Mouse (Mus musculus): ENCODE data around the gene Wscd1. TPM values are rescaled to one million over a fixed set of nuclear protein-coding genes. Genes with fewer than 3 reads are reported as not detected.
A peak's percentile ranks its signal among the peaks of the same experiment; 100 is the strongest.
"Not testable (repeated sequence)": the region's sequence is repeated elsewhere in the genome, so short reads cannot be mapped to it uniquely, and the experiment has no call there.

Wscd1 gene
- total and polyA plus RNA-seq, 3 experiments = 4.5 to 7.3 (median 6.5) TPM

DNA sequence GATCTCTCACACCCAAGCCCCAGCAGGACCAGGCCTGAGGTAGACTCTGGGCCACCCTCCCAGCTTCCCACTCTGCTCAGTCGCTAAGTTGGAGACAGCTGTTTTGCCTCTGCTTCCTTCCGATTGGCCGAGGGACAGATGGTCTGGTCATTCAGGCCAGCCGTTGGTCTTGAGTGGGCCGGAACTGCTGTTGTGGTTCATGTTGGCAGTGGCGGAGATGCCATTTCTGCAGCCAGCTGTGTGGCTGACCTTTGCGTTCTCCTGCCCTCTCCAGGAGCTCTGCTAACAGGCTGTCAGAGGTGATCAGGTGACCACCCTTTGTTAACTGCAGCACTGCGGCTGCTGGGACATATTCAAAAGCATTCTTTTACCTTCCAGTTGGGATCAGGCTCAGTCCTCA is 20.0 kb downstream of the Wscd1 start:
- DNase-seq = no peak

DNA sequence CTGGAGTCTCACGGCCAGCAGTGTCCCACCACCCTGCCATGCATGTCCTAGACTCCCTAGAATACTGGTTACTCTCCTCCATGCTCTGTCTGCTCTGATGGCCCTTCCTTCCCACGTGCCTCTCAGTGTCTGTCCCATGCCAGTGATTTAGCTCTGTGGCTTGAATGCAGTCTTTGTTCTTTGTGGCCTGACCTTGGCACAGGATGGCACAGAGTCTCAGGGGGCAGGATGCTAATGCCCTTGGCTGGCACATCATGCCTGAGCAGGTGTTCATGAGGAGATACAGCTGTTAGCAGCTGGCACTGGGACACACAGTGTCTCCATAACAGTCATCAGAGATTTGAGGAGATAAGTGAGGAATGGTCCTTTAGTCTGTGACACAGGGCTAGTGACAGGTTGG is 20.8 kb downstream of the Wscd1 start:
- DNase-seq = no peak

DNA sequence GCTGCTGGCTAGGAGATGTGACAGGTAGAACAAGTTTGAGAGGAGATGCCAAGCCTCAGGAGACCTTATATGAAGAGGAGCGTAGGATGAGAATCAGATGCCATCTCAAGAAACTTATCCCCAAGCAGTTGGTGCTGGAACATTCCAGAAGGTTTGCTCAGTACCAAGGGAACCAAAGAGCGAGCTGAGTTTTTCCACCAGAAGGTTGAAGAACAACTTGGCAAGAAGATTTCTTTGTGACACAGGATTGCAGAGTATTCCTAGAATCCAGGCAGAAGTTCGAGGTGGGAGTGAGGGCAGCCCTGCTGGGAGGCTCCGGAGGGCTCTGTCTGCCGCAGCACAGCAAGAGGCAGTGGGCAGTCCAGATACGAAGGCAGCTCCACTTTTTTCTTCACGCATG is 21.4 kb downstream of the Wscd1 start:
- no peak for DNase-seq

DNA sequence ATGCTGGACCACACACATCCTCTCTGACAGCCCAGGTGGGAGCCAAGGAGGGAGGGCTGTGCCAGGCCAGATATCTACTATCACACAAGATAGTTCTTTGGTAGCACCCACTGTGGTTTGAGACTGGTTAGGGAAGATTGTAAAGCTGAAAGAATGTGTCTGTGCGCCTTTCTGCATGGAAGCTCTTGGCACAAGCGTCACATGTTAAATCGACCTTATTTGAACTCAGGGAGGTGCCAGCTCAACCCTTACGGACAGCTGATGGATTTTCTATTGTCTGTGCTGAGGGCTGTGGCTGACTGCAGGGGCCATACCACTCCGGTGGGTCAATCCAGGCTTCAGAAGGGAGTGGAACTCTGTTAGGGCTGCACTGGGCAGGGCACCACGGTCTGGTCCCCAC is 22.3 kb downstream of the Wscd1 start:
- DNase-seq = no peak

DNA sequence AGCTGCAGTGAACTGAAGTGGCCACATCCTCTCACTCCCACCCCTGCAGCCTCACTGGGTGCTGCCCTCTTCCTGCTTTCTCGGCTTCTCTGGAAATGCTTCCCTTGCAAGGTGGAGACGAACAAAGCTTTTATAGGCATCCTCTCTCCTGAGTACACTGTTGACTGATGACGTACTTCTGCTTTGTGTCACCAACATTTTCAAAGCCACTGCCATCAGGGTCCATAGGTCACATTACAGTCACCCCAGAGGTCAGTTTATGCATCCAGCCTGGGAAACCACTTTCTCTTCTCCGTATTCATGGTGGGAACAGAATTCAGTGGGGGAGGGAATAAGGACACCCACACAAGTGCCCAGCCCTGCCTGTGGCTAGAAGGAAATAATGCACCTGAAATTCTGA is 23.1 kb downstream of the Wscd1 start:
- no peak for DNase-seq

DNA sequence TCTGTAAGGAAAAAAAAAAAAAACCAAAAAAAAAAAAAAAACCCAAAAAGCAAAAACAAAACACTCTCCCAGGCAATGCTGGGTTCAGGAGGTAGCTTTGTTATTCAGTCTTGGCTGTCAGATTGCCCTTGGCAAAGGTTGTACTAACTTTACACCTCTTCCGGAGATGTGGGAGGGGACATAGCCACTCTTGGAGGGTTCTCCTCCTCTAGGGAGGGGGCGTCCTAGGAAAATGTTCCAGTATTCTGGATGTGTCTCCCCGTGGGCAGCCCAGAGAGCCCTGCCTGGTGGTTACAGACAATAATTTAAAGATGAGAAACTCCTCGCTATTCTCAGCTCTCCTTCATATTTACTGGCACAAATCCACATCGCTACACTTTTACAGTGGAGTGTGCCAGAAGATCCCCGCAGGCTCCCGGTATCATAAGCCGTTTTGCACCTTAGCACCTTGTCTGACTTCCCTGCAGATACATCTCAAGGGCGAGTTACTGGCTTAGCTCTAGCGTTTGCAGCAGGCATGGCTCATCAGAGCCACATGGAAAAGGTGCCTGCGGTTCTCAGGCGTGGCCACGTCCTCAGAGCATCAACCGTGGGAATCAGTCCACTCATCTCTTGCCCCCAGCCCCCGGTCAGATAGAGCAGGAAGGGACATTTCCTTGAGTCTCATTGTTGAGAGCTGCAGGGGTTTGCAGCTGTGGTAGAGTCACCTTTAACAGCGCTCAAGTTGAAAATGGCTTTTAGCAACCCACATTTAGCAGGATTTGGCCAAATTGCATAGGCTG is 24.5 kb downstream of the Wscd1 start:
- DNase-seq = no peak

DNA sequence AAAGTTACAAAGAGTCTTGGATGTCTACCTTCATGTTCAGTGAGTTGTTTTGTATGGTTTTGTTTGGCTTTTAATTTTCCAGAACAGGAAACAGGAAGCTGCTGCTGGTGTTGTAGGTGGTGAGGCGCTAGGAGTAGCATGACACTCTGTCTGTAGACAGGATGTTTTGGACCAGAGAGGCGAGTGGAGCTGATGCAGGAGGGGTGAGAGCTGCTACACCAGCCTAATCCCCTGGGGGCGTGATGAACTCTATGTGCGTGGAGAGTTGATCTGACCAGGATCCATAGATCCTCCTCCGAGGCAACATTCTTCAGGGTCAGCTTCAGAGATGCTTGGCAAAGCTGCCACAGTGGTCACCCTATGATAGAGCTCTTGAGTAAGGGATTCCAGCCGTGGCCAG is 25.3 kb downstream of the Wscd1 start:
- DNase-seq = no peak

DNA sequence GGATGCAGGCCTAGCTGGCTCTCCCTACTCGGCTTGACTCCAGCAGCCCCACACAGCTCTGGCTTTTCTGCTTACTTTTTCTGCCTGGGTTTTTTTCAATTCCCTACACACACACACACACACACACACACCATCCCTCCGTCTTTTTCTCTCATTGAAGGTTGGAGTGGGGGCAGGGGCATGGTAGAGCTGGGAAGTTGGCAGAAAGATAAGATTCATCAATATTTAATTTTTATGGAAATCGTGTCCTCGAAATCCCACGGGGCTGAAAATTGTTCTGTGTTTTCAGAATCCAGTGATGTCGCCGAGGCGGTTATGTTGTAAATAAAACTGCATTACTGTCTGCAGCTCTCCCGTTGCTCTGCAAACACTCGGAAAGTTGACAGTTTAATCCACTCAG is 29.9 kb downstream of the Wscd1 start:
- no peak for DNase-seq

DNA sequence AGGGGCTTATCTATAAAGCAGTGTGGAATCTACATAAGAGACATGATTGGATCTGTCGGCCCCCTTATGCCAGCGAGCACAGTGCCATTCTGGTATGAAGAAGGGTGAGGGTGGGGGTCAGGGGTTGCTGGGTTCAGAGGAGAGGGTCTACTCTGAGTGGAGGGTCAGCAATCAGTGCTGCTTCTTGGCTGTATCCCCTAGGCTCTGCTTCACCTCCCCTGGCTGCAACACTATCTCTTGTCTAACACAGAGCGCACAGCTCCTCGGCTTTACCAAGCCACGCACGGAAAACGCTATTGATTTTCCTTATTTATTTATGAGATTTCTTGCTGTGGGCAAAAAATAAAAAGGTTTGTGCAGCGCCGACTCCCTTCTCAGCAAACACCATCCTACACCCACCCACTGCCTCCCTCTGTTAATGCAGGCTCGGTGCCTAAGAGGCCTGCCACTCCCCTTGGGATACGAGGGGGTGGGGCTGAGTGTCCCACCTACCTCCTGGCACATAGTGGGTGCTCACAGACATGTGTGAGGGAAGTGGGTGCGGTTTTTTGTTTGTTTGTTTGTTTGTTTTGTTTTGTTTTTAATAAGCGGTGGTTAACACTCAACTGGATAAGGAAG is 32.1 kb downstream of the Wscd1 start:
- no peak for DNase-seq

DNA sequence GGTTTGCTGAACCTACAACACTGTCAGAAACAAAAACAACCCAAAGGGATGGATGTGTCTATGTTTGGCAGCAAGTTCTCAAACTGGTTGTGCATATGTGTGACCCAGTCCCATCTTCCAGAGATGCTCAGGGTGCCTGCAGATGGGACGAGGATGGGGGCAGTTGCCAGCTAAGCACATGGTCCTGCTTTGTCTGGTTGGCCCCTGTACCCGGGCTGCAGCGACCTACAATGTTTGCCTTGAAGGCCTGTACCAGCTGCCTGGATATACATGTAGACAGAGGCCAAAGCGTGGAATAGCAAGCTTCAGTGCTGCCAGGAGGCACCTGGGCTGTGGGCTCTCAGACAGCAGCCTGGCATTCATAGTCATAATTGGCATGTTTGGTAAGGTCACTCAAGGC is 35.8 kb downstream of the Wscd1 start:
- DNase-seq = no peak

DNA sequence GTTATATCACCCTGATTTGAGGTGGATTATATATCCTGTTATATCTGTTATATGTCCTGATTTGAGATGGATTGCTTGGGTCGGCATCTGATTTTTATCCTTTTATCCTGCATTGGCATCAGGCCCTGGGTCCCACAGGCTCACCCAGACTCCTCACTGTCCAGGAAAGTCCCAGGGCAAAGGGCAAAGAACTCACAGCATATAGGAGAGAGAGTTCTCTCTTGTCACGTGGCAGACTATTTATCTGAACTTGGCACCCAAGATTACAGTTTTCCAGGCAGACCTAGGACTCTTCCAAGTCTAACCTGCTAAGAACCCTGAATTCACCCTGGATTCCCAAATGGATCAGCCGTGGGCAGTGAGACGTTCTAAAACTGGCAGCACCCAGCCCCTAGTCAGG is 38.5 kb downstream of the Wscd1 start:
- DNase-seq = no peak

DNA sequence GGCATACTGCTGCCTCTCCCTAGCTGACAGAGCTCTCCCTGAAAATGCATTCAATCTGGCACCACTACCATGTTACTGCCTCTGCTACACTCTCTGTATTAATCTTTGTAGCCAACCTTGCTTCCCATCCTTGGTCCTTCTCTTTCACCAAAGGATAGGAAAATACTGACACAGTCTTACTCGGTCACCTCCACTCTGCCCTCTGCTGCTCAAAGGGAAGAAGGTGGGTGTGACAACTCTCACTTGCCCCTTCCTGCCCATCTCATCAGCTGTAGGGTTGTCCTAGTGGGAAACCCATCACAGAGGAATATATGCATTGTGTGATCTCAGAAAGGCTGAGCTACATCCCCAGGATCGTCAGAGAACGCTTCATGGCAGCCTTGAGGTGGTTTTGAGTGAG is 40.5 kb downstream of the Wscd1 start:
- no peak for DNase-seq

DNA sequence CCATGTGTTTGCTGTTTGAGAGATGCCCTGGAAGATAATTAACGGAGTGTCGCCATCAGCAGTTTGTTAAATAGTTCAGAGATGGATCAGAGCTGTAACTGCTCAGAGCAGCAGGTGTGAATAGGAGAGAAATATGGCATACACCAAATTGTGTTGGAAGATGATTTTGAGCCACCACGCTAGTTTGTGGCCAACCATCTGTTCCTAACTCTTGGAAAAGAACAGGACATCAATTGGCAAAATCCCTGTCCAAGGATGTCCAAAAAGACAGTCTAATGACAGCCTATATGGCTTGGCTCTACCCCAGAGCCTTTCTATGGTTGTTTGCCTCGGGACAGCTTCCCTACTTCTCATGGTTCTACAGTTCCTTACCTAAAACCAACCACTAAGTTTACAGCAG is 49.5 kb downstream of the Wscd1 start:
- no peak for DNase-seq

DNA sequence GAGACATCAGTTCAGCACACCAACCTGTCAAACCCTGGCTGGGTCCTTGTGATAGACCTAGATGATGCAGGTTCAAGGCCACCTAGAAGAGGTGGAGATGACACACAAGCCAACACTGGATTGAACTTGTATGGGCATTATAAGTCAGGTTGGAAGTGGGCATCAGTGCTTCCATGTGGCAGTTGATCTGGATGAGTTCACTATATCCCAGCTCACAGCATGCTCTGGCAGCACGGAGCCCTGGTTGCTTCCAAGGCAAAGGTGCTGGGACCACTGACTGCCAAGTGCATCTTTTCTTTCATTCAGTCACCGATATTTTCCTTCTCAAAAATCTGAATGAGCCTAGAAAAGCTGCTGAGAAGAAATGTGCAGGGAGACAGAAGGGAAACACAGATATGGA is 58.8 kb downstream of the Wscd1 start:
- no peak for DNase-seq

DNA sequence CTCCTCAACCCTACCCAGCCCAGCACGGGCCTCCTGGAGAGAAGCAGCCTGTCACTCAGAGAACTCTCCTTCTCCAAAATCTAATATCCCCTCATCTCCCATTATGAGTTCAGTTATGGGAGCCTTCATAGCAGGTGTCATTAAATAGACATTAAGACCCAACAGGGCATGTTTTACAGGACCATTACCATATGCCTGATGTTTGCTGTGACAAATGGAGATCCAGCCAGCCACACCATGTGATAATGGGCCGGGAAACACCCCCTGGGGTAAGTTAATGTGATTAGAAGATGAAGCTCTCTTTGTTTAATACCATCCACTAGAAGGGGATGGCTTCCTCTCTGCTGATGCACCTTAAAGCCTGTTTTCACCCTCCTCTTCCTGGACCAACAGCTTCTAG is 62.1 kb downstream of the Wscd1 start:
- no peak for DNase-seq

DNA sequence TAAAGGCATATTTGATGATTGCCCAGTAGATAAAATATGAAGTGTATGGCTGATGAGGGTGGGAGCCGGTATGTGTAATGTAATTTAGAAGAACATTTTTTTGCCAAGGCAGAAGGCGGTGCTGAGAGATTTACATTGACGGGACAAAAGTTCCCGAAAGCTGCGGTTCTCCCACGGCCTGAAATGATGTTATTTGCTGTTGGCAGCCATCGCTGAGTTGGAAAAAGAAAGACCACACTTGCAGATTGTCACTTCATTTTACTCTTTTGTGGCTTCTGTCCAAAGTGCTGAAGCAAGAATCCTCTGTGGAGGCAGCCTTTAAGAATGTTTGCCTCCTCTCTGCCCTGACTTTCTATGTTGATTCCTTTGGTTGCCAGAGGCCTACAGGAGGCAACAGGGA is 63.2 kb downstream of the Wscd1 start:
- DNase-seq = no peak

DNA sequence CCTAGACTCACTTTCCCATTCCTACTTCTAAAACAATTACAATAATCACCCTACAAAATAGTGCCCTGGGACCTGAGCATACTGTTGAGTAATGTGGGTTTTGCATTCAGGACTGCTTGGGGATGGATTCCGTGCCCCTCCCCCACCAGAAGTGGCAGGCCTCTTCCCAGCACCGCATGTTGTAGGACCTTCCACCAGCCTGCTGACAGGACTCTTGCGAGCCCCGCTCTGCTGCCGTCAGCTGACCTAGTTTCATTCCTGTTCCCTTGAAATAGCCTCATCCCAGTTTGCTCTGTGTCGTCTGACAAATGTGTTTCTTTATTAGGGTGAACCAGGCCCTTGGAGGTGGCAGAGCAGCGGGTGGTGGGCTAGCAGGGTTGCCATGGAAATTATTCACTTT is 64.8 kb downstream of the Wscd1 start:
- DNase-seq = peak; percentile 5

DNA sequence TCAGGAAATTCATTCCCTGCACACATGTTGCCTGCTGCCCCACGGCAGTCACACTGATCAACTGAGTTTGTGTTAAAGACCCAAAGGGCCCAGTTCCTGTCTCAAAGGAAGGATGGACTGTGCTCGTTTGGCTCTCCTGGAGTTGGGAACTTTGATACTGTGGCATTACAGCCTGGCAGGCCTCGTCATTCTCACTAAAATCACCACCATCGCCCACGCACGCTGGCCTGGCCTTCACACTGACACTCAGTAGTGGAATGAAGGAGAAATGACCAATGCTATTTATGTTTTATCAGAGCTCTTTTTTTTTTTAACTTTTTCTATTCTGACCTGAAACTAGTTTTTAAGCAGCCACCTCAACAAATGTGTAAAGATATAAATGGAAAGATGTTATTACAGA is 65.6 kb downstream of the Wscd1 start:
- DNase-seq = peak; percentile 74

DNA sequence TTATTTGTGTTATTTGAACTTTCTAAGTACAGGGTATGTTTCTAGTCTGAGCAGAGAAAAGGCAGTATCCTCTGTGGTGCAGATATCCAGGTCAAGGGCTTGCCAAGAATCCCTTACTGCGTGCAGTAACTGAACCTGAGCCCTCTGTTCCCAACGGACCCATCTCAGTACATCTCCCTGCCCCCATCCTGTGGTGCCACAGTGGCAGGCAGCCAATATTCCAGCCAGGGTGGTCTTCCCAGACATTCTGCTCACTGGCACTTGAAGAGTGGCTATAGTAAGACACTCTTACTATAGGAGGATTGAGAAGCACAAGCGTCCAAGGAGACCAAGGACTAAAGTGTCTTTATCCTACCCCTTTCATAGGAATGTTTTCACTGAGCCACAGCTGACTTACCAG is 67.2 kb downstream of the Wscd1 start:
- peak; percentile 44 for DNase-seq

DNA sequence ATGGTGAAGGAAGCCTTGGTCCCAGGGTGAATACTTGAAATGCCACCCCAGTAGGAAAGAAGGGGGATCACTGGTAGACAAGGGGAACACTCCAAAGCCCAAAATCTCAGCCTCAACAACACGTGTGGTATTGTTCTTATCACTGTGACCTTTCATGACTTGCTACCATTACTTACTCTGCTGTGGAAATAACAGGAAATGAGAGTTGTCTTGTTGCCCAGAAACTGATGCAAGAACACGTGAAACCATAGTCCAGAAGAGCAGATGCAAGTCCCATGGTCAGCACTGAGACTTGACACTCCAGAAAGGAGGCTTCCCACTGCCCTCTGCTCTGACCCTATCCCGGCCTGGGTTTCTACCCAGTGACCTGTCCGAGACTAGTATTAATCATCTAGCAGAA is 67.6 kb downstream of the Wscd1 start:
- peak; percentile 26 for DNase-seq

DNA sequence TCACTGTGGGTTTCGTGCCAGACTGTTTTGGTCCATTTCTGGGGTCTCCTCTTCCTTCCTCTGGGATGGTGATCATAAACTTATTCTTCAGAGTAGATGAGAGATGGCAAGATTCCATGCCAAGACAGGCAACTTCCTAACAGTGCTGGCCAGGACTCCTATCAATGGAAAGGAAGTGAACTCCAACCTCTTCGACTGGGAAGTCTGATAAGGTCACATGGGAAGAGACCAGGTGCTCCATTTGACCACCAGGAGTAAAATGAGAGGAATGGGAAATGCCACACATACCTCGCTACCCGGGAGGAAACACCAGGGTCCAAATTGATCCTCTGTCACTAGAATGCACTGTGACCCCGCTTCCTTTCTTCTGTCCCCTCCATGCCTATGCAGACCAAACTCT is 68.4 kb downstream of the Wscd1 start:
- peak; percentile 19 for DNase-seq

DNA sequence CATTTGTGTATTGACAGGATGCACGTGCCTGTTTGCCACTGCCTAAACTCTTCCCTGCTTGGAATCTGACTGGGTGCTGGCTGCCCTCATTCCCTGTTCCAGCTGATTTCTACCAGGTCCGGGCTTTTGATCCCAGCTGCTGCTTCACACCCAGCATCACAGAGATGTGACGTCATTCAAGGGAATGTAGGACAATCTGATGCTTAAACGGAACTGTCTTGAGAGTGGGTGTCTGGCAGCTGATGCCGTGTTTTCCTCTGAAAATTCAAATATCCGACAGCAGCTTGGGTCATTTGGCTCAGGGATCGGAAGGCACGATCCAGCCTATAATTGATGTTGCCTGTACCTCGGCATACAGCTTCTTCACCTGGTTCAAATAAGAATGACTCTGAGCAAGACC is 70.2 kb downstream of the Wscd1 start:
- DNase-seq = no peak

DNA sequence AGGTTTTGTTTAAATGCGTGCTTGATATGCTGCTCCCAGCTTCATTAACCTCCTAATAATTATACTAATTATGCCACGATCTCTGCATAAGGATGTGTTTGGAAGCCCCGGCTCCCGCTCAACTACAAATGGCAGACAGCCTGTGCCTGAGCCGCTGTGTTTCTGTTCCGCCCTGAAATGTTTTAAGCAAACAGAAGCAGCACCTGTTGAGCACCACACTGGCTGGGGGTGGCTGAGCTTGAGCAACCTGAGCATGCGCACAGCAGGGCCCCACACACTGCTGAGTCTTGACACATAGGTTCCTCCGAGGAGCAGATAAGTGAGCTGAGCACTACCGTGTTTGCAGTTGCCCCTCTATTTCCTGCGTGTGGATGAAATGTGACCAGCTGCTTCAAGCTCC is 71.1 kb downstream of the Wscd1 start:
- DNase-seq = no peak

DNA sequence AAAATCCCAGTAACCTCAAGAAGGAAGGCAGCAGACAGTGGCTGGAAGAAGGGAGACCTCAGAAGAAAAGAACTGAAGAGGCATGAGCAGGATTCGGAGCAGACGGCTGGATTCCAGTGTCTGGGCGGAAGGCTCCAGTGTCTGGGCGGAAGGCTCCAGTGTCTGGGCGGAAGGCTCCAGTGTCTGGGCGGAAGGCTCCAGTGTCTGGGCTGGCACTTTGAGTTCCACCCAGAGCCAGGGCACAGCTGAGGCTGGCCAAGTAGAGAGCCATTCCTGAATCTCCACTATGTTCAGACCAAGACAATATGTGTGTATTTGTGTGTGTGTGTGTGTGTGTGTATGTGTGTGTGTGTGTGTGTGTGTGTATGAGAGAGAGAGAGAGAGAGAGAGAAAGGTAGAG is 71.8 kb downstream of the Wscd1 start:
- DNase-seq = not testable (repeated sequence)

Data from adrenal gland, adult 2 months (tissue).